Mouse (Mus musculus) kidney, adult 2 months (tissue): ENCODE data around the gene Apom. TPM values are rescaled to one million over a fixed set of nuclear protein-coding genes. Genes with fewer than 3 reads are reported as not detected.

ENCODE experiments used
- DNase-seq: peaks from one replicate; pipeline ENCODE4 v3.0.0; 2021
- H3K27ac ChIP-seq: fragments of 200-500 bp; 2 replicates; pipeline ENCODE4 v1.5.1; 2012; ENCODE audit warnings: low read depth, low read length, control low read depth, inconsistent platforms; ENCODE audit not compliant: insufficient read depth
- H3K27me3 ChIP-seq: fragments of 200-500 bp; replicated peaks from 2 replicates; pipeline ENCODE4 v1.6.1; 2012; ENCODE audit warnings: mild to moderate bottlenecking, moderate library complexity, low read length, inconsistent platforms; ENCODE audit not compliant: control insufficient read depth, insufficient read depth
- H3K36me3 ChIP-seq: fragments of 200-500 bp; 2 replicates; pipeline ENCODE4 v1.6.1; 2012; ENCODE audit warnings: mild to moderate bottlenecking, moderate library complexity, low read length, inconsistent platforms; ENCODE audit not compliant: control insufficient read depth, insufficient read depth
- H3K4me1 ChIP-seq: fragments of 200-500 bp; 2 replicates; pipeline ENCODE4 v1.6.1; 2011; ENCODE audit warnings: low read length; ENCODE audit not compliant: control insufficient read depth, insufficient read depth
- H3K4me3 ChIP-seq: fragments of 200-500 bp; 2 replicates; pipeline ENCODE4 v1.5.1; 2011; ENCODE audit warnings: mild to moderate bottlenecking, low read depth, low read length, control low read depth; ENCODE audit not compliant: insufficient read depth
- CTCF ChIP-seq: fragments of 200-500 bp; conservative IDR thresholded peaks from 2 replicates; pipeline ENCODE4 v1.5.1; 2011; ENCODE audit warnings: low read depth, mild to moderate bottlenecking, control low read depth, low read length, moderate library complexity, mixed read lengths; ENCODE audit not compliant: insufficient read depth, insufficient read length
- POLR2A ChIP-seq: fragments of 200-500 bp; IDR thresholded peaks from one replicate; pipeline ENCODE4 v1.6.1; 2011; ENCODE audit warnings: low read depth, low read length, control low read depth
- WGBS: fragments of 180-500 bp; shearing (Covaris S2); methylation state at CpG from one replicate; pipeline ENCODE4 v1.1.7; 2018; 5-methylcytosine and 5-hydroxymethylcytosine counted together
- polyA plus RNA-seq: library from polyadenylated mRNA; depleted of rRNA; stranded (reverse); fragments of >200 nt; gene quantifications from 2 replicates; pipeline ENCODE4 v1.2.3, GENCODE M21; 2012

Gene Apom
- polyA plus RNA-seq, 1 experiment, result 157 TPM

GRCm38 (mm10) chr17:35135591-35136320, 3.9 kb upstream of the Apom start:
- under 1% methylated on average over 43 of the region's 43 CpGs for WGBS
- TF ChIP-seq CTCF (no peak), POLR2A (no peak)
- peaks cover 5% of the 10 kb centered on the region; the same call in 1 of the 2 replicates for H3K4me1 ChIP-seq
- no peaks in the 10 kb centered on the region; the same call in 1 of the 2 replicates for H3K36me3 ChIP-seq
- peak overlapping the region; percentile 100 for H3K27ac ChIP-seq
- H3K27me3 ChIP-seq, result no peaks in the 10 kb centered on the region
- DNase-seq, result no peak
- H3K4me3 ChIP-seq, result peak overlapping the region; percentile 95

- TF ChIP-seq POLR2A, result peak; percentile 16
- no peak for TF ChIP-seq CTCF
- peaks cover 5% of the 10 kb centered on the region; the same call in 1 of the 2 replicates for H3K4me1 ChIP-seq
- no peaks in the 10 kb centered on the region for H3K27me3 ChIP-seq
- peak within 1 kb of the TSS; percentile 100 for H3K27ac ChIP-seq
- peak within 1 kb of the TSS; percentile 95 for H3K4me3 ChIP-seq
- under 1% methylated on average over 66 of the region's 66 CpGs for WGBS
- no peaks in the 10 kb centered on the region; the same call in 1 of the 2 replicates for H3K36me3 ChIP-seq
- DNase-seq, result peak; percentile 96
Measured at GRCm38 (mm10) chr17:35134801-35135590, 3.1 kb upstream of the Apom start, which contains the start of gene Bag6. Gene Bag6 (plus strand): TSS chr17:35135178.

- 93% methylated on average over 7 of the region's 7 CpGs for WGBS
Measured at GRCm38 (mm10) chr17:35133517-35133916, 1.7 kb upstream of the Apom start.

GRCm38 (mm10) chr17:35132174-35132560, 317 bp upstream of the Apom start:
- no peaks in the 10 kb centered on the region for H3K36me3 ChIP-seq
- no peaks in the 10 kb centered on the region for H3K27me3 ChIP-seq
- 60% methylated on average over 3 of the region's 3 CpGs for WGBS
- no peak overlapping the region; the same call in 1 of the 2 replicates for H3K27ac ChIP-seq
- H3K4me3 ChIP-seq, result no peak overlapping the region
- H3K4me1 ChIP-seq, result peaks cover 10% of the 10 kb centered on the region; the same call in 1 of the 2 replicates
- no peak for TF ChIP-seq POLR2A
- TF ChIP-seq CTCF, result no peak
- no peak for DNase-seq

More at GRCm38 (mm10) chr17:35133517-35133916, 1.7 kb upstream of the Apom start:
- Histone ChIP-seq H3K27me3 (no peaks in the 10 kb centered on the region), H3K4me3 (no peak overlapping the region), H3K36me3 (no peaks in the 10 kb centered on the region), H3K27ac (no peak overlapping the region), H3K4me1 (peaks cover 5% of the 10 kb centered on the region; the same call in 1 of the 2 replicates)
- no peak for DNase-seq
- TF ChIP-seq CTCF, result no peak
- TF ChIP-seq POLR2A, result no peak

GRCm38 (mm10) chr17:35131038-35131437, 812 bp downstream of the Apom start:
- H3K27ac ChIP-seq, result no peak overlapping the region
- no peaks in the 10 kb centered on the region for H3K36me3 ChIP-seq
- peaks cover 11% of the 10 kb centered on the region; the same call in 1 of the 2 replicates for H3K4me1 ChIP-seq
- H3K4me3 ChIP-seq, result peak overlapping the region; percentile 24; the same call in 1 of the 2 replicates
- no peak for DNase-seq
- WGBS, result 90% methylated on average over 8 of the region's 8 CpGs
- no peaks in the 10 kb centered on the region for H3K27me3 ChIP-seq
- TF ChIP-seq POLR2A (no peak), CTCF (no peak)

- TF ChIP-seq CTCF (no peak), POLR2A (no peak)
- no peaks in the 10 kb centered on the region; the same call in 1 of the 2 replicates for H3K36me3 ChIP-seq
- no peak overlapping the region for H3K27ac ChIP-seq
- no peaks in the 10 kb centered on the region for H3K27me3 ChIP-seq
- WGBS, result 52% methylated on average over 11 of the region's 11 CpGs
- DNase-seq, result no peak
- H3K4me3 ChIP-seq, result no peak overlapping the region
- peaks cover 23% of the 10 kb centered on the region; the same call in 1 of the 2 replicates for H3K4me1 ChIP-seq
Measured at GRCm38 (mm10) chr17:35128996-35129395, 2.9 kb downstream of the Apom start.
